Mouse (Mus musculus): ENCODE results near the gene Fxyd6. TPM values are rescaled to one million over a fixed set of nuclear protein-coding genes. Genes with fewer than 3 reads are reported as not detected.

Fxyd6 gene
- polyA plus RNA-seq, 1 experiment from 2014 or later: 34.9 TPM

GRCm38 (mm10) chr9:45426456-45426855 lies 56.5 kb downstream of the Fxyd6 start, which contains the start of gene Dscaml1:
TSS of gene Dscaml1 (plus strand) at chr9:45426628.
- Histone ChIP-seq H3K9me3 (replicated peaks; ENCODE audit: control insufficient read depth, low read length) (no peaks in the 10 kb centered on the region), H3K9ac (ENCODE audit: low read length) (no peak within 1 kb of the TSS), H3K4me1 (ENCODE audit: control insufficient read depth, insufficient read depth, low read length) (peaks cover 6% of the 10 kb centered on the region; the same call in 1 of the 2 replicates), H3K27me3 (ENCODE audit: control insufficient read depth, insufficient read depth, low read length) (peaks cover 29% of the 10 kb centered on the region), H3K27ac (ENCODE audit: low read length) (no peak within 1 kb of the TSS), H3K36me3 (ENCODE audit: control insufficient read depth, insufficient read depth) (no peaks in the 10 kb centered on the region), H3K4me3 (ENCODE audit: low read length) (no peak within 1 kb of the TSS), H3K4me2 (ENCODE audit: low read depth, low read length) (no peak within 1 kb of the TSS)
- ATAC-seq (replicated peaks; ENCODE audit: extremely low read depth, insufficient read depth, low FRiP score): no peak
- 77% methylated on average over 4 of the region's 4 CpGs for WGBS

- H3K27me3 ChIP-seq (ENCODE audit: control insufficient read depth, insufficient read depth, low read length): peaks cover 49% of the 10 kb centered on the region
- peaks cover 6% of the 10 kb centered on the region; the same call in 1 of the 2 replicates for H3K4me1 ChIP-seq (ENCODE audit: control insufficient read depth, insufficient read depth, low read length)
- no peaks in the 10 kb centered on the region for H3K9me3 ChIP-seq (replicated peaks; ENCODE audit: control insufficient read depth, low read length)
- H3K27ac ChIP-seq (ENCODE audit: low read length): no peak overlapping the region
- 17% methylated on average over 5 of the region's 5 CpGs for WGBS
- no peaks in the 10 kb centered on the region for H3K36me3 ChIP-seq (ENCODE audit: control insufficient read depth, insufficient read depth)
- ATAC-seq (replicated peaks; ENCODE audit: extremely low read depth, insufficient read depth, low FRiP score): no peak
- no peak overlapping the region for H3K4me2 ChIP-seq (ENCODE audit: low read depth, low read length)
- no peak overlapping the region for H3K9ac ChIP-seq (ENCODE audit: low read length)
- no peak overlapping the region for H3K4me3 ChIP-seq (ENCODE audit: low read length)
Measured at GRCm38 (mm10) chr9:45429392-45429791, 59.4 kb downstream of the Fxyd6 start.

- Histone ChIP-seq H3K9ac (ENCODE audit: low read length) (no peak overlapping the region), H3K27me3 (ENCODE audit: control insufficient read depth, insufficient read depth, low read length) (peaks cover 51% of the 10 kb centered on the region), H3K4me2 (ENCODE audit: low read depth, low read length) (peak overlapping the region; percentile 64), H3K4me3 (ENCODE audit: low read length) (peak overlapping the region; percentile 49), H3K27ac (ENCODE audit: low read length) (no peak overlapping the region), H3K36me3 (ENCODE audit: control insufficient read depth, insufficient read depth) (no peaks in the 10 kb centered on the region), H3K9me3 (replicated peaks; ENCODE audit: control insufficient read depth, low read length) (no peaks in the 10 kb centered on the region), H3K4me1 (ENCODE audit: control insufficient read depth, insufficient read depth, low read length) (peaks cover 6% of the 10 kb centered on the region; the same call in 1 of the 2 replicates)
- WGBS: 3% methylated on average over 54 of the region's 54 CpGs
- ATAC-seq (replicated peaks; ENCODE audit: extremely low read depth, insufficient read depth, low FRiP score): no peak
Measured at GRCm38 (mm10) chr9:45429951-45430697, 60.1 kb downstream of the Fxyd6 start.

GRCm38 (mm10) chr9:45430698-45430959 lies 60.6 kb downstream of the Fxyd6 start:
- Histone ChIP-seq H3K36me3 (ENCODE audit: control insufficient read depth, insufficient read depth) (no peaks in the 10 kb centered on the region), H3K9ac (ENCODE audit: low read length) (no peak overlapping the region), H3K9me3 (replicated peaks; ENCODE audit: control insufficient read depth, low read length) (no peaks in the 10 kb centered on the region), H3K27me3 (ENCODE audit: control insufficient read depth, insufficient read depth, low read length) (peaks cover 51% of the 10 kb centered on the region), H3K4me3 (ENCODE audit: low read length) (peak overlapping the region; percentile 49), H3K4me2 (ENCODE audit: low read depth, low read length) (peak overlapping the region; percentile 64), H3K27ac (ENCODE audit: low read length) (no peak overlapping the region), H3K4me1 (ENCODE audit: control insufficient read depth, insufficient read depth, low read length) (peaks cover 6% of the 10 kb centered on the region; the same call in 1 of the 2 replicates)
- 2% methylated on average over 16 of the region's 17 CpGs for WGBS
- ATAC-seq (replicated peaks; ENCODE audit: extremely low read depth, insufficient read depth, low FRiP score): no peak

GRCm38 (mm10) chr9:45431150-45431549 lies 61.2 kb downstream of the Fxyd6 start:
- H3K9ac ChIP-seq (ENCODE audit: low read length): no peak overlapping the region
- H3K36me3 ChIP-seq (ENCODE audit: control insufficient read depth, insufficient read depth): no peaks in the 10 kb centered on the region
- WGBS: 7% methylated on average over 26 of the region's 26 CpGs
- H3K27ac ChIP-seq (ENCODE audit: low read length): no peak overlapping the region
- H3K4me2 ChIP-seq (ENCODE audit: low read depth, low read length): peak overlapping the region; percentile 64
- no peak for ATAC-seq (replicated peaks; ENCODE audit: extremely low read depth, insufficient read depth, low FRiP score)
- peaks cover 51% of the 10 kb centered on the region for H3K27me3 ChIP-seq (ENCODE audit: control insufficient read depth, insufficient read depth, low read length)
- H3K4me3 ChIP-seq (ENCODE audit: low read length): peak overlapping the region; percentile 17
- H3K9me3 ChIP-seq (replicated peaks; ENCODE audit: control insufficient read depth, low read length): no peaks in the 10 kb centered on the region
- H3K4me1 ChIP-seq (ENCODE audit: control insufficient read depth, insufficient read depth, low read length): peaks cover 6% of the 10 kb centered on the region; the same call in 1 of the 2 replicates

GRCm38 (mm10) chr9:45432639-45433038 lies 62.7 kb downstream of the Fxyd6 start:
- no peaks in the 10 kb centered on the region for H3K9me3 ChIP-seq (replicated peaks; ENCODE audit: control insufficient read depth, low read length)
- H3K36me3 ChIP-seq (ENCODE audit: control insufficient read depth, insufficient read depth): no peaks in the 10 kb centered on the region
- WGBS: 64% methylated on average over 12 of the region's 12 CpGs
- H3K4me3 ChIP-seq (ENCODE audit: low read length): no peak overlapping the region
- ATAC-seq (replicated peaks; ENCODE audit: extremely low read depth, insufficient read depth, low FRiP score): no peak
- no peak overlapping the region for H3K27ac ChIP-seq (ENCODE audit: low read length)
- H3K4me1 ChIP-seq (ENCODE audit: control insufficient read depth, insufficient read depth, low read length): peaks cover 6% of the 10 kb centered on the region; the same call in 1 of the 2 replicates
- H3K27me3 ChIP-seq (ENCODE audit: control insufficient read depth, insufficient read depth, low read length): peaks cover 51% of the 10 kb centered on the region
- H3K9ac ChIP-seq (ENCODE audit: low read length): no peak overlapping the region
- H3K4me2 ChIP-seq (ENCODE audit: low read depth, low read length): no peak overlapping the region

GRCm38 (mm10) chr9:45433119-45433518 lies 63.1 kb downstream of the Fxyd6 start:
- ATAC-seq (replicated peaks; ENCODE audit: extremely low read depth, insufficient read depth, low FRiP score): no peak

GRCm38 (mm10) chr9:45434171-45434570 lies 64.2 kb downstream of the Fxyd6 start:
- no peak overlapping the region for H3K9ac ChIP-seq (ENCODE audit: low read length)
- H3K36me3 ChIP-seq (ENCODE audit: control insufficient read depth, insufficient read depth): no peaks in the 10 kb centered on the region
- no peak overlapping the region for H3K4me2 ChIP-seq (ENCODE audit: low read depth, low read length)
- peaks cover 44% of the 10 kb centered on the region for H3K27me3 ChIP-seq (ENCODE audit: control insufficient read depth, insufficient read depth, low read length)
- no peak overlapping the region for H3K4me3 ChIP-seq (ENCODE audit: low read length)
- no peak overlapping the region for H3K27ac ChIP-seq (ENCODE audit: low read length)
- H3K9me3 ChIP-seq (replicated peaks; ENCODE audit: control insufficient read depth, low read length): no peaks in the 10 kb centered on the region
- ATAC-seq (replicated peaks; ENCODE audit: extremely low read depth, insufficient read depth, low FRiP score): no peak
- WGBS: 72% methylated on average over 2 of the region's 2 CpGs
- peaks cover 6% of the 10 kb centered on the region; the same call in 1 of the 2 replicates for H3K4me1 ChIP-seq (ENCODE audit: control insufficient read depth, insufficient read depth, low read length)

More at GRCm38 (mm10) chr9:45433119-45433518, 63.1 kb downstream of the Fxyd6 start:
- Histone ChIP-seq H3K4me3 (ENCODE audit: low read length) (no peak overlapping the region), H3K9ac (ENCODE audit: low read length) (no peak overlapping the region), H3K36me3 (ENCODE audit: control insufficient read depth, insufficient read depth) (no peaks in the 10 kb centered on the region), H3K27me3 (ENCODE audit: control insufficient read depth, insufficient read depth, low read length) (peaks cover 51% of the 10 kb centered on the region), H3K4me2 (ENCODE audit: low read depth, low read length) (no peak overlapping the region), H3K9me3 (replicated peaks; ENCODE audit: control insufficient read depth, low read length) (no peaks in the 10 kb centered on the region), H3K27ac (ENCODE audit: low read length) (no peak overlapping the region), H3K4me1 (ENCODE audit: control insufficient read depth, insufficient read depth, low read length) (peaks cover 6% of the 10 kb centered on the region; the same call in 1 of the 2 replicates)
- 82% methylated on average over 9 of the region's 9 CpGs for WGBS

- H3K4me3 ChIP-seq (ENCODE audit: low read length): no peak overlapping the region
- H3K9ac ChIP-seq (ENCODE audit: low read length): no peak overlapping the region
- ATAC-seq (replicated peaks; ENCODE audit: extremely low read depth, insufficient read depth, low FRiP score): no peak
- peaks cover 7% of the 10 kb centered on the region; the same call in 1 of the 2 replicates for H3K27me3 ChIP-seq (ENCODE audit: control insufficient read depth, insufficient read depth, low read length)
- H3K4me1 ChIP-seq (ENCODE audit: control insufficient read depth, insufficient read depth, low read length): no peaks in the 10 kb centered on the region
- no peaks in the 10 kb centered on the region for H3K9me3 ChIP-seq (replicated peaks; ENCODE audit: control insufficient read depth, low read length)
- no peak overlapping the region for H3K27ac ChIP-seq (ENCODE audit: low read length)
- no peaks in the 10 kb centered on the region for H3K36me3 ChIP-seq (ENCODE audit: control insufficient read depth, insufficient read depth)
- WGBS: 50% methylated on average over 4 of the region's 4 CpGs
- H3K4me2 ChIP-seq (ENCODE audit: low read depth, low read length): no peak overlapping the region
Measured at GRCm38 (mm10) chr9:45439025-45439424, 69.0 kb downstream of the Fxyd6 start.
